Comparison of ENCODE assay signal across 9 mouse cellular contexts in genomic region chr7:16056459-16057135, GRCm38 (mm10). TPM values are rescaled to one million over a fixed set of nuclear protein-coding genes. Genes with fewer than 3 reads are reported as not detected.
DNase-seq lines count a peak whose midpoint lies in the region; ATAC-seq lines count a peak whose summit lies in the region.
"Had no signal": no experiment of that assay in that cellular context is flagged by ENCODE, and none has a peak within 500 bp of the region (broad histone marks: within the 10 kb centered on the region; RNA-seq: fewer than 3 reads in every experiment).

No protein-coding gene starts in this region.

- H3K9ac ChIP-seq in forebrain, embryonic 14.5 days (ENCODE audit: low read length), result no peak overlapping the region
- H3K9ac ChIP-seq in forebrain, embryonic 13.5 days, result no peak overlapping the region

- DNase-seq in forebrain, embryonic 14.5 days (ENCODE audit: low spot score), result peak; percentile 28
- DNase-seq in spleen, postnatal 36 days (ENCODE audit: low spot score in 2 of 2), result peak; percentile 47 to 66
- no peak for DNase-seq in spleen, adult 18-20 months
- DNase-seq in cerebellum, postnatal 10 days, result peak; percentile 78 to 84
- DNase-seq in ovary, postnatal 14 days (ENCODE audit: low spot score), result no peak

- H3K4me2 ChIP-seq in forebrain, embryonic 14.5 days (ENCODE audit: low read length), result no peak overlapping the region
- H3K4me2 ChIP-seq in forebrain, embryonic 13.5 days, result no peak overlapping the region

- no peak overlapping the region for H3K4me3 ChIP-seq in forebrain, embryonic 14.5 days (ENCODE audit: low read depth, low read length)
- H3K4me3 ChIP-seq in forebrain, embryonic 13.5 days, result no peak overlapping the region
- no peak overlapping the region for H3K4me3 ChIP-seq in macrophage (ENCODE audit: inconsistent target)

- ATAC-seq in forebrain, embryonic 14.5 days, result no peak
- ATAC-seq in forebrain, embryonic 13.5 days, result no peak
- ATAC-seq in monocyte, adult 5-6 weeks (replicated peaks; ENCODE audit: insufficient number of reproducible peaks, low FRiP score, low TSS enrichment, poor library complexity, severe bottlenecking), result no peak

- H3K9me3 ChIP-seq in forebrain, embryonic 14.5 days (replicated peaks; ENCODE audit: control insufficient read depth, low read length), result no peaks in the 10 kb centered on the region
- H3K9me3 ChIP-seq in forebrain, embryonic 13.5 days (replicated peaks), result peaks cover 2% of the 10 kb centered on the region; the same call in 1 of the 2 replicates

- H3K4me1 ChIP-seq in forebrain, embryonic 14.5 days (ENCODE audit: control insufficient read depth, insufficient read depth, low read length), result peaks cover 7% of the 10 kb centered on the region; the same call in 1 of the 2 replicates
- peaks cover 12% of the 10 kb centered on the region for H3K4me1 ChIP-seq in forebrain, embryonic 13.5 days

- no peaks in the 10 kb centered on the region for H3K36me3 ChIP-seq in forebrain, embryonic 14.5 days (ENCODE audit: control insufficient read depth, insufficient read depth, low read length)
- no peaks in the 10 kb centered on the region for H3K36me3 ChIP-seq in forebrain, embryonic 13.5 days (ENCODE audit: poor library complexity, severe bottlenecking)
- H3K36me3 ChIP-seq in macrophage (ENCODE audit: inconsistent target), result no peaks in the 10 kb centered on the region

- no peak overlapping the region for H3K27ac ChIP-seq in forebrain, embryonic 14.5 days (ENCODE audit: low read depth, low read length)
- no peak overlapping the region for H3K27ac ChIP-seq in forebrain, embryonic 13.5 days
- peak overlapping the region; percentile 60 for H3K27ac ChIP-seq in macrophage

- WGBS in forebrain, embryonic 14.5 days, result 29% methylated on average over 5 of the region's 5 CpGs
- 34% methylated on average over 5 of the region's 5 CpGs for WGBS in forebrain, embryonic 13.5 days
- WGBS in macrophage (ENCODE audit: missing documents), result 4% methylated on average over 5 of the region's 5 CpGs

- H3K27me3 ChIP-seq in forebrain, embryonic 14.5 days (replicated peaks; ENCODE audit: control insufficient read depth, insufficient read depth, low read length), result peaks cover 4% of the 10 kb centered on the region
- peaks cover 34% of the 10 kb centered on the region for H3K27me3 ChIP-seq in forebrain, embryonic 13.5 days

- H3K79me2 ChIP-seq in macrophage (ENCODE audit: inconsistent target), result peaks cover under 1% of the 10 kb centered on the region; the same call in 1 of the 2 replicates

RNA-seq across cellular contexts. Expression of gene Zfp541, which starts 5.0 kb away (rescaled TPM):
- polyA plus RNA-seq in forebrain, embryonic 14.5 days (2014; fragmentation: Nextera tagmentation; extraction: Ambion mirVana), result 0.16 TPM in 1 of 2 replicates, not detected in the other
- not detected in 2 replicates for polyA plus RNA-seq in forebrain, embryonic 13.5 days (2015; fragmentation: Nextera tagmentation; extraction: Ambion mirVana)
- 1 to 10 TPM in 17 of 26 experiments, under 1 TPM in 9; 0.62 to 2.3 (median 1.2) TPM for total RNA-seq in macrophage (2018; cell fraction: chromatin; rRNA removed)
- total RNA-seq in macrophage (2018; cell fraction: cytosol; rRNA removed), result under 1 TPM in 13 of 26 experiments, not detected in 13; under 0.01 to 0.15 (median 0.04) TPM
- total RNA-seq in macrophage (2018; cell fraction: nucleus; rRNA removed), result under 1 TPM; 0.14 to 0.68 (median 0.39) TPM
- not detected in 3 replicates for polyA plus RNA-seq in macrophage (2018)
- 0.11 to 0.29 TPM in 2 of 3 replicates, not detected in the other for total RNA-seq in monocyte, adult 5-6 weeks (2017)
- total RNA-seq: heart, postnatal 10 days had no signal

RNA-seq across cellular contexts. Expression of gene Bicra, which starts 8.9 kb away (rescaled TPM):
- polyA plus RNA-seq in forebrain, embryonic 14.5 days (2014; fragmentation: Nextera tagmentation; extraction: Ambion mirVana), result 4.3 and 6.0 TPM in 2 replicates
- 8.4 and 8.5 TPM in 2 replicates for polyA plus RNA-seq in forebrain, embryonic 13.5 days (2015; fragmentation: Nextera tagmentation; extraction: Ambion mirVana)
- 10 to 100 TPM in 21 of 26 experiments, 1 to 10 TPM in 5; 2.6 to 51.8 (median 35.5) TPM for total RNA-seq in macrophage (2018; cell fraction: chromatin; rRNA removed)
- total RNA-seq in macrophage (2018; cell fraction: cytosol; rRNA removed), result 10 to 100 TPM in 19 of 26 experiments, 1 to 10 TPM in 7; 1.7 to 15.8 (median 12.4) TPM
- total RNA-seq in macrophage (2018; cell fraction: nucleus; rRNA removed), result 10 to 100 TPM in 18 of 26 experiments, 1 to 10 TPM in 8; 2.2 to 36.7 (median 24.6) TPM
- 4.9 to 8.7 TPM (median 8.4 TPM) in 3 replicates for polyA plus RNA-seq in macrophage (2018)
- 2.2 to 10.0 TPM (median 2.6 TPM) in 3 replicates for total RNA-seq in monocyte, adult 5-6 weeks (2017)

RNA-seq across cellular contexts. Expression of gene Napa, which starts 41.7 kb away (rescaled TPM):
- 156 and 164 TPM in 2 replicates for polyA plus RNA-seq in forebrain, embryonic 14.5 days (2014; fragmentation: Nextera tagmentation; extraction: Ambion mirVana)
- polyA plus RNA-seq in forebrain, embryonic 13.5 days (2015; fragmentation: Nextera tagmentation; extraction: Ambion mirVana), result 166 and 186 TPM in 2 replicates
- 100 to 1,000 TPM; 135 to 409 (median 299) TPM for total RNA-seq in macrophage (2018; cell fraction: chromatin; rRNA removed)
- total RNA-seq in macrophage (2018; cell fraction: cytosol; rRNA removed), result 100 to 1,000 TPM in 9 of 26 experiments, 10 to 100 TPM in 17; 75.7 to 115 (median 97.2) TPM
- 100 to 1,000 TPM; 110 to 386 (median 202) TPM for total RNA-seq in macrophage (2018; cell fraction: nucleus; rRNA removed)
- polyA plus RNA-seq in macrophage (2018), result 85.4 to 112 TPM (median 98.6 TPM) in 3 replicates
- total RNA-seq in monocyte, adult 5-6 weeks (2017), result 46.6 to 76.8 TPM (median 71.5 TPM) in 3 replicates

Comparison
In these comparisons a context has a peak if more than half of its experiments do, and no peak if none do; other contexts are left out.
1. DNase-seq: peak in forebrain, embryonic 14.5 days (single experiment), spleen, postnatal 36 days (2 of 2) and cerebellum, postnatal 10 days (2 of 2); none in spleen, adult 18-20 months (0 of 2) and ovary, postnatal 14 days (single experiment).